Mouse (Mus musculus): ENCODE measurements around the gene Myo9a. TPM values are rescaled to one million over a fixed set of nuclear protein-coding genes. Genes with fewer than 3 reads are reported as not detected.

Myo9a gene
- polyA plus RNA-seq, 1 experiment = 24.5 TPM

GRCm38 (mm10) chr9:59727569-59728286 lies 23.0 kb upstream of the Myo9a start:
- H3K9ac ChIP-seq (ENCODE audit: low read depth, poor library complexity, severe bottlenecking) = no peak overlapping the region
- TF ChIP-seq POLR2A (IDR thresholded peaks at IDR 0.05; ENCODE audit: insufficient read depth, low read length) = no peak
- TF ChIP-seq EP300 (IDR thresholded peaks at IDR 0.05; ENCODE audit: insufficient read depth, low read depth, low read length) = no peak
- no peak for TF ChIP-seq CTCF (IDR thresholded peaks at IDR 0.05; ENCODE audit: low read depth, low read length)
- H3K4me3 ChIP-seq (ENCODE audit: low read depth, low read length) = no peak overlapping the region
- H3K27ac ChIP-seq (ENCODE audit: insufficient read depth, low read length) = no peak overlapping the region
- H3K9me3 ChIP-seq (replicated peaks; ENCODE audit: control insufficient read depth, insufficient read depth, low read length, poor library complexity, severe bottlenecking) = no peaks in the 10 kb centered on the region
- no peaks in the 10 kb centered on the region for H3K36me3 ChIP-seq (ENCODE audit: control insufficient read depth, insufficient read depth, low read length, poor library complexity, severe bottlenecking)
- no peaks in the 10 kb centered on the region for H3K4me1 ChIP-seq (ENCODE audit: control insufficient read depth, insufficient read depth, low read length)
- H3K27me3 ChIP-seq (ENCODE audit: control insufficient read depth, insufficient read depth, low read length, poor library complexity, severe bottlenecking) = no peaks in the 10 kb centered on the region

DNA sequence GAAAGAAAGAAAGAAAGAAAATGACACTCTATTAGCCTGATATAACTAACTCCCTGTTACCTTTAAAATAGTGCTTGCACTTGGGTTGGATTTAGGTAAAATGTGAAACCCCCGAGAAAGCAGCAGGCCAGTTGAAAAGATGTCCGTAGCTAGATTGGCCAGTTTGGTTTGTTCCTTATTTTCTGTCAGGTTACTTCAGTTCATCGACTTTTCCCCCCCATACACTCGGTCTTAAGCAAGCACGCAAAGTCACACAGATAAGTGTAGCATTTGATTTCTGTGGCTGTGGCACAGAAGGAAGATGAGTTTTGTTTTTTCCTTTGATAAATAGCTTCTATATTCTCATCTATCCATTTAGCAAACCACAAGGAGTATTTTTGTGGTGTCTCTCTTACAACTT lies 19.6 kb upstream of the Myo9a start:
- no peak overlapping the region for H3K9ac ChIP-seq (ENCODE audit: low read depth, poor library complexity, severe bottlenecking)
- H3K4me3 ChIP-seq (ENCODE audit: low read depth, low read length) = no peak overlapping the region
- TF ChIP-seq CTCF (IDR thresholded peaks at IDR 0.05; ENCODE audit: low read depth, low read length) (no peak), POLR2A (IDR thresholded peaks at IDR 0.05; ENCODE audit: insufficient read depth, low read length) (no peak), EP300 (IDR thresholded peaks at IDR 0.05; ENCODE audit: insufficient read depth, low read depth, low read length) (no peak)
- no peaks in the 10 kb centered on the region for H3K36me3 ChIP-seq (ENCODE audit: control insufficient read depth, insufficient read depth, low read length, poor library complexity, severe bottlenecking)
- no peaks in the 10 kb centered on the region for H3K4me1 ChIP-seq (ENCODE audit: control insufficient read depth, insufficient read depth, low read length)
- H3K9me3 ChIP-seq (replicated peaks; ENCODE audit: control insufficient read depth, insufficient read depth, low read length, poor library complexity, severe bottlenecking) = no peaks in the 10 kb centered on the region
- no peak overlapping the region for H3K27ac ChIP-seq (ENCODE audit: insufficient read depth, low read length)
- H3K27me3 ChIP-seq (ENCODE audit: control insufficient read depth, insufficient read depth, low read length, poor library complexity, severe bottlenecking) = no peaks in the 10 kb centered on the region

DNA sequence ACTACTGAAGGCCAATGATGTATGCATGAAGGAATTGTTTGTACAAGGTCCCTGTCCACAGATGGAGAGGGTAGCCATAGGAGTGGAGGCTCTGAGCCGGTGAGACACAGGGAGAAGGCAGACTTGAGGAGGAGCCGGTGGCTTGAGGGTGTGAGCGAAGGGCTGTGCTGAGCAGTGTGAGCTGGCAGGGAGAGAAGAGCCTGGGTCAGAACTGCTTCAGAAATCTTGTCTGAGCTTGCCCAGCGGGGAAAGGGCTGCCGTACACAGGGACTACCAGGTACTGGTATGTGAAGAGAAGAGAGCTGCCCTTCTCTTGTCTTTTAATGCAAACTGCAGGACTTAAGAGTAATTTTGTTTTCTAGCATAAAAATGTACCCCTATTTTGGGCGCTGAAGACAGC lies 17.6 kb upstream of the Myo9a start:
- no peak overlapping the region for H3K4me3 ChIP-seq (ENCODE audit: low read depth, low read length)
- TF ChIP-seq CTCF (IDR thresholded peaks at IDR 0.05; ENCODE audit: low read depth, low read length) (no peak), EP300 (IDR thresholded peaks at IDR 0.05; ENCODE audit: insufficient read depth, low read depth, low read length) (no peak), POLR2A (IDR thresholded peaks at IDR 0.05; ENCODE audit: insufficient read depth, low read length) (no peak)
- H3K27ac ChIP-seq (ENCODE audit: insufficient read depth, low read length) = no peak overlapping the region
- no peak overlapping the region for H3K9ac ChIP-seq (ENCODE audit: low read depth, poor library complexity, severe bottlenecking)
- no peaks in the 10 kb centered on the region for H3K27me3 ChIP-seq (ENCODE audit: control insufficient read depth, insufficient read depth, low read length, poor library complexity, severe bottlenecking)
- no peaks in the 10 kb centered on the region for H3K9me3 ChIP-seq (replicated peaks; ENCODE audit: control insufficient read depth, insufficient read depth, low read length, poor library complexity, severe bottlenecking)
- peaks cover 2% of the 10 kb centered on the region; the same call in 1 of the 2 replicates for H3K36me3 ChIP-seq (ENCODE audit: control insufficient read depth, insufficient read depth, low read length, poor library complexity, severe bottlenecking)
- no peaks in the 10 kb centered on the region for H3K4me1 ChIP-seq (ENCODE audit: control insufficient read depth, insufficient read depth, low read length)

DNA sequence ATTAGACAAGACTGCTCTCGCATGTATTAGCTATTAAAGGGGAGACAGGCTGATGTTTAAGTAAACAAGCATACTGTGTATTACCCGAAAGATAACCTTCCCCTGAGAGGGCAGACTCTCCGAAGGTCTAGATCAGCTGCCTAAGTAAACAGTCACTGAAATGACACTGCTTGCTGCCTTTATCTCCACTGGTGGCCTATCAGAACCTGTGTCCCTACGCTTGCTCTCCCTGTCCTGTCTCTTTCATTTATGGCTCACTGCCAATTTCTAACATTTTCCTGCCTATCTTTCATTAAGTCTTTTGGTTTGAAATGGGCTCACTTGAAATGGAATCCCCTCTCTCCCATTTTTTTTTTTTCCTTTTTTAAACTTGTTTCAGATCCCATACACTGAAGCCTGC lies 15.3 kb upstream of the Myo9a start:
- Histone ChIP-seq H3K36me3 (ENCODE audit: control insufficient read depth, insufficient read depth, low read length, poor library complexity, severe bottlenecking) (peaks cover 2% of the 10 kb centered on the region; the same call in 1 of the 2 replicates), H3K9me3 (replicated peaks; ENCODE audit: control insufficient read depth, insufficient read depth, low read length, poor library complexity, severe bottlenecking) (no peaks in the 10 kb centered on the region), H3K27ac (ENCODE audit: insufficient read depth, low read length) (no peak overlapping the region), H3K9ac (ENCODE audit: low read depth, poor library complexity, severe bottlenecking) (no peak overlapping the region), H3K4me3 (ENCODE audit: low read depth, low read length) (no peak overlapping the region), H3K4me1 (ENCODE audit: control insufficient read depth, insufficient read depth, low read length) (no peaks in the 10 kb centered on the region), H3K27me3 (ENCODE audit: control insufficient read depth, insufficient read depth, low read length, poor library complexity, severe bottlenecking) (no peaks in the 10 kb centered on the region)
- TF ChIP-seq CTCF (IDR thresholded peaks at IDR 0.05; ENCODE audit: low read depth, low read length) (no peak), EP300 (IDR thresholded peaks at IDR 0.05; ENCODE audit: insufficient read depth, low read depth, low read length) (no peak), POLR2A (IDR thresholded peaks at IDR 0.05; ENCODE audit: insufficient read depth, low read length) (no peak)

GRCm38 (mm10) chr9:59740593-59740992 lies 10.1 kb upstream of the Myo9a start:
- peaks cover 2% of the 10 kb centered on the region; the same call in 1 of the 2 replicates for H3K36me3 ChIP-seq (ENCODE audit: control insufficient read depth, insufficient read depth, low read length, poor library complexity, severe bottlenecking)
- no peak overlapping the region for H3K27ac ChIP-seq (ENCODE audit: insufficient read depth, low read length)
- no peaks in the 10 kb centered on the region for H3K4me1 ChIP-seq (ENCODE audit: control insufficient read depth, insufficient read depth, low read length)
- TF ChIP-seq POLR2A (IDR thresholded peaks at IDR 0.05; ENCODE audit: insufficient read depth, low read length) = no peak
- TF ChIP-seq EP300 (IDR thresholded peaks at IDR 0.05; ENCODE audit: insufficient read depth, low read depth, low read length) = no peak
- TF ChIP-seq CTCF (IDR thresholded peaks at IDR 0.05; ENCODE audit: low read depth, low read length) = no peak
- no peak overlapping the region for H3K9ac ChIP-seq (ENCODE audit: low read depth, poor library complexity, severe bottlenecking)
- H3K9me3 ChIP-seq (replicated peaks; ENCODE audit: control insufficient read depth, insufficient read depth, low read length, poor library complexity, severe bottlenecking) = no peaks in the 10 kb centered on the region
- no peaks in the 10 kb centered on the region for H3K27me3 ChIP-seq (ENCODE audit: control insufficient read depth, insufficient read depth, low read length, poor library complexity, severe bottlenecking)
- H3K4me3 ChIP-seq (ENCODE audit: low read depth, low read length) = no peak overlapping the region

DNA sequence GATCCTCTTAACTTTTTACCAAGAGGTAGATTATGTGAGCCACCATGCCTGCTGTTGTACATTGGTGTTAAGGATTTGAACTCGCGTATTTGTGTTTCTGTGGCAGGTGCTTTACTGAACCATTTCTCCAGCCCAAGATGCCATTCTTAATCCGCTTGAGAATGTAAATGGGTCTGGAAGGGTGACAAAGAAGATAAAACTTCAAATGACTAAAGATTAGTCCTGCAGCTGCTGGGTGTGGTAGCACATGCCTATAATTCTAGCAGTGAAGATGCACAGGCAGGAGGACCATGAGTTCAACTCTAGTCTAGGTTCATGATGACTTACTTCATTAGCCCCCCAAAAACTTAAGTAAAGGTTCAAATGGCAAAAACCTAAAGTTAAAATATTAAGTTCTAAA lies 6.8 kb upstream of the Myo9a start:
- no peaks in the 10 kb centered on the region for H3K36me3 ChIP-seq (ENCODE audit: control insufficient read depth, insufficient read depth, low read length, poor library complexity, severe bottlenecking)

More for the DNA sequence above, 6.8 kb upstream of the Myo9a start:
- Histone ChIP-seq H3K27ac (ENCODE audit: insufficient read depth, low read length) (no peak overlapping the region), H3K4me1 (ENCODE audit: control insufficient read depth, insufficient read depth, low read length) (peaks cover 1% of the 10 kb centered on the region), H3K27me3 (ENCODE audit: control insufficient read depth, insufficient read depth, low read length, poor library complexity, severe bottlenecking) (no peaks in the 10 kb centered on the region), H3K9ac (ENCODE audit: low read depth, poor library complexity, severe bottlenecking) (no peak overlapping the region), H3K9me3 (replicated peaks; ENCODE audit: control insufficient read depth, insufficient read depth, low read length, poor library complexity, severe bottlenecking) (no peaks in the 10 kb centered on the region), H3K4me3 (ENCODE audit: low read depth, low read length) (no peak overlapping the region)
- TF ChIP-seq POLR2A (IDR thresholded peaks at IDR 0.05; ENCODE audit: insufficient read depth, low read length) (no peak), EP300 (IDR thresholded peaks at IDR 0.05; ENCODE audit: insufficient read depth, low read depth, low read length) (no peak), CTCF (IDR thresholded peaks at IDR 0.05; ENCODE audit: low read depth, low read length) (no peak)
